Mouse (Mus musculus): ENCODE measurements at regions not wholly inside any gene's neighbourhood (a gene's known extent, or its start where the extent isn't known, plus 50 kb on each side); places are given as distances from the start of the nearest gene placed in this dataset.

DNA sequence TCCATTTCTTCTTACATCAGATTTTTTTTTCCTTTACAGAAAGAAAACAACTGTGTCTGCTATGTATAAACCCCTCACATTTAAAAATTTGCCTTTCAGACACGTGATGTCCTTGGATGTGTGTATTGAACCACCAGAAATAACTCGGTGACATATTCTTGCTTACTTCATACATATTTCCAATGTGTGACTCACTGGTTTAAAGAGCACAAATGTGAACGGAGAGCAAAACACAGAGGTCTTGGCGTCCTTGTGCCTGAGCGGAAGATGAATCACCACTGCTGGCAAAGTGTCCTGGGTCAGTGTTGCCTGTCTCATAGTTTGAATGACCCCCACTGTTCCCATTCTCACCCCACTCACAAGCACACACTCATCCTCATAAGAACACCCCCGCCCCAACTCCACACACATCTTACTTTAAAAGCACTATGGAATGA, 94.0 kb upstream of the Trim52 start:
- Histone ChIP-seq H3K9ac (replicated peaks) (no peak overlapping the region), H3K36me3 (no peaks in the 10 kb centered on the region), H3K27ac (replicated peaks) (no peak overlapping the region), H3K27me3 (no peaks in the 10 kb centered on the region), H3K4me2 (replicated peaks) (no peak overlapping the region), H3K4me3 (no peak overlapping the region), H3K9me3 (no peaks in the 10 kb centered on the region), H3K4me1 (no peaks in the 10 kb centered on the region)
- 85% methylated on average over 6 of the region's 6 CpGs for WGBS
- ATAC-seq (replicated peaks) = no peak

- Histone ChIP-seq H3K4me1 (no peaks in the 10 kb centered on the region), H3K4me2 (replicated peaks) (no peak overlapping the region), H3K9me3 (no peaks in the 10 kb centered on the region), H3K27me3 (no peaks in the 10 kb centered on the region), H3K9ac (replicated peaks) (no peak overlapping the region), H3K36me3 (no peaks in the 10 kb centered on the region), H3K4me3 (no peak overlapping the region), H3K27ac (replicated peaks) (no peak overlapping the region)
- WGBS = 93% methylated on average over 7 of the region's 7 CpGs
- no peak for ATAC-seq (replicated peaks)
Measured at GRCm38 (mm10) chr14:106022806-106023205, 83.2 kb upstream of the Trim52 start.

- no peak for ATAC-seq (replicated peaks)
- H3K27ac ChIP-seq (replicated peaks) = no peak overlapping the region
- 0 out of 2 replicates have a peak, but pooled peaks cover 6% of the 10 kb centered on the region for H3K9me3 ChIP-seq
- WGBS = 88% methylated on average over 4 of the region's 4 CpGs
- H3K9ac ChIP-seq (replicated peaks) = no peak overlapping the region
- H3K27me3 ChIP-seq = no peaks in the 10 kb centered on the region
- no peaks in the 10 kb centered on the region for H3K4me1 ChIP-seq
- H3K4me3 ChIP-seq = no peak overlapping the region
- H3K4me2 ChIP-seq (replicated peaks) = no peak overlapping the region
- H3K36me3 ChIP-seq = no peaks in the 10 kb centered on the region
Measured at GRCm38 (mm10) chr14:106026815-106027214, 79.2 kb upstream of the Trim52 start.

DNA sequence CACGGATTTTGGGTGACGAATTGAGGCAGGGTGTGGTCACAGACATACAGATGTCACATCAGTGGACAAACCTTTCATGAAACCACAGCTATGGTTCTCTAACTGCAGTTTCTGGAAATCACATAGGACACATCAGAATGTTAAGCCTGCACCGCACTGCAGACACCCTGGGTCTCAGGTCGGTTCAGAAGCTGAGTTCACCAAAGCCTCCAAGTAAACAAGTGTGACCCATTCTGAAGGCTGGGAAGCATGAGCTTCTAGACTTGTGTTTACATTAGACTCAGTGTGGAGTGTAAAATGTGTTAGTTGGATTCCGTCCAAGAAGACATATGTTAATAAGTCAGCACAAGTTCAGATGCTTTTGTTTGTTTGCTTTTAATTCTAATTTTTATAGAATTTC, 78.3 kb upstream of the Trim52 start:
- WGBS = 94% methylated on average over 5 of the region's 5 CpGs
- Histone ChIP-seq H3K4me2 (replicated peaks) (no peak overlapping the region), H3K27ac (replicated peaks) (no peak overlapping the region), H3K9ac (replicated peaks) (no peak overlapping the region), H3K27me3 (no peaks in the 10 kb centered on the region), H3K4me3 (no peak overlapping the region), H3K4me1 (no peaks in the 10 kb centered on the region), H3K9me3 (0 out of 2 replicates have a peak, but pooled peaks cover 6% of the 10 kb centered on the region), H3K36me3 (no peaks in the 10 kb centered on the region)
- no peak for ATAC-seq (replicated peaks)

GRCm38 (mm10) chr14:106031094-106031493, 74.9 kb upstream of the Trim52 start:
- H3K27me3 ChIP-seq = no peaks in the 10 kb centered on the region
- no peak overlapping the region for H3K9ac ChIP-seq (replicated peaks)
- H3K4me1 ChIP-seq = no peaks in the 10 kb centered on the region
- H3K36me3 ChIP-seq = no peaks in the 10 kb centered on the region
- no peak overlapping the region for H3K4me2 ChIP-seq (replicated peaks)
- no peak overlapping the region for H3K27ac ChIP-seq (replicated peaks)
- no peak overlapping the region for H3K4me3 ChIP-seq
- 100% methylated on average over 1 of the region's 1 CpGs for WGBS
- ATAC-seq (replicated peaks) = no peak
- 0 out of 2 replicates have a peak, but pooled peaks cover 6% of the 10 kb centered on the region for H3K9me3 ChIP-seq

GRCm38 (mm10) chr14:106033793-106034192, 72.2 kb upstream of the Trim52 start:
- Histone ChIP-seq H3K4me3 (no peak overlapping the region), H3K9ac (replicated peaks) (no peak overlapping the region), H3K4me2 (replicated peaks) (no peak overlapping the region), H3K36me3 (no peaks in the 10 kb centered on the region), H3K27me3 (no peaks in the 10 kb centered on the region), H3K27ac (replicated peaks) (no peak overlapping the region), H3K9me3 (0 out of 2 replicates have a peak, but pooled peaks cover 1% of the 10 kb centered on the region), H3K4me1 (no peaks in the 10 kb centered on the region)
- 89% methylated on average over 2 of the region's 2 CpGs for WGBS
- ATAC-seq (replicated peaks) = no peak

DNA sequence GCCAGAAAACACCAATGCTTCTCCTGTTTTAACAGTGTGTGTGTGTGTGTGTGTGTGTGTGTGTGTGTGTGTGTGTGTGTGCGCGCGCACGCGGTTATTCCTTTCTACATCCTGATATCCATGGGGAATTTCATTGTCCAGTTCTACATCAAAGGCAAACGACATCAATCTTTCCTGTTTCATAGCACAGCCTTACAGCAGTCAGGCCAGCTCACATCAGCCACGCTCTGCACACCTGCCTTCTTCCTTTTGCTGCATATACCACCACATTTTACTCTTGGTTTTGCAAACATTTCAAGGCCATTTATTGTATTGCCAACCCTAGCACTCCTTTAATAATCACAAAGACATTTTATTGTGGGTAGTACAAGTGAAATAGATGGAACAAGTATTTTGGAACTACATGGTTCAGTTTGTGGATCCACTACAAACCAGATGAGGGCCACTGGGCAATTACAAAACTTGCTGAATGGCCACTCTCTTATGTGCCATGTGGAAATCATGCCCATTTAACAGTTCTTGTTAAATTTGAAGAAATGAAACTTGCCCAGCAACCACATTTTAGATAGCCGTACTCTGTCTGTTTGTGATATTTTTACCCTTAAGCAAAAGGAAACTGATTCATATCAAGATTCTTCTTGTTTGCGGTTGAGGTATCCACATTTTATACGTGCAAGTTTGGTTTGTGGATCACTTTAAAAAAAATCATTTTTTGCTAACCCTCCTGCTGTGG, 70.9 kb upstream of the Trim52 start:
- no peaks in the 10 kb centered on the region for H3K36me3 ChIP-seq
- no peak overlapping the region for H3K27ac ChIP-seq (replicated peaks)
- H3K4me1 ChIP-seq = no peaks in the 10 kb centered on the region
- H3K9me3 ChIP-seq = no peaks in the 10 kb centered on the region
- 77% methylated on average over 10 of the region's 10 CpGs for WGBS
- no peak for ATAC-seq (replicated peaks)
- H3K4me3 ChIP-seq = no peak overlapping the region
- no peak overlapping the region for H3K4me2 ChIP-seq (replicated peaks)
- no peaks in the 10 kb centered on the region for H3K27me3 ChIP-seq
- no peak overlapping the region for H3K9ac ChIP-seq (replicated peaks)

GRCm38 (mm10) chr14:106044274-106044673, 61.7 kb upstream of the Trim52 start:
- no peaks in the 10 kb centered on the region for H3K36me3 ChIP-seq
- no peak overlapping the region for H3K27ac ChIP-seq (replicated peaks)
- no peak overlapping the region for H3K4me3 ChIP-seq
- H3K9ac ChIP-seq (replicated peaks) = no peak overlapping the region
- no peaks in the 10 kb centered on the region for H3K9me3 ChIP-seq
- H3K4me2 ChIP-seq (replicated peaks) = no peak overlapping the region
- ATAC-seq (replicated peaks) = no peak
- H3K27me3 ChIP-seq = no peaks in the 10 kb centered on the region
- H3K4me1 ChIP-seq = no peaks in the 10 kb centered on the region
- WGBS = 92% methylated on average over 1 of the region's 1 CpGs

- Histone ChIP-seq H3K9ac (replicated peaks) (no peak overlapping the region), H3K4me1 (no peaks in the 10 kb centered on the region), H3K4me2 (replicated peaks) (no peak overlapping the region), H3K36me3 (no peaks in the 10 kb centered on the region), H3K27ac (replicated peaks) (no peak overlapping the region), H3K4me3 (no peak overlapping the region), H3K27me3 (no peaks in the 10 kb centered on the region), H3K9me3 (no peaks in the 10 kb centered on the region)
- 72% methylated on average over 1 of the region's 1 CpGs for WGBS
- ATAC-seq (replicated peaks) = peak; percentile 66
Measured at GRCm38 (mm10) chr14:106050231-106050630, 55.8 kb upstream of the Trim52 start.

DNA sequence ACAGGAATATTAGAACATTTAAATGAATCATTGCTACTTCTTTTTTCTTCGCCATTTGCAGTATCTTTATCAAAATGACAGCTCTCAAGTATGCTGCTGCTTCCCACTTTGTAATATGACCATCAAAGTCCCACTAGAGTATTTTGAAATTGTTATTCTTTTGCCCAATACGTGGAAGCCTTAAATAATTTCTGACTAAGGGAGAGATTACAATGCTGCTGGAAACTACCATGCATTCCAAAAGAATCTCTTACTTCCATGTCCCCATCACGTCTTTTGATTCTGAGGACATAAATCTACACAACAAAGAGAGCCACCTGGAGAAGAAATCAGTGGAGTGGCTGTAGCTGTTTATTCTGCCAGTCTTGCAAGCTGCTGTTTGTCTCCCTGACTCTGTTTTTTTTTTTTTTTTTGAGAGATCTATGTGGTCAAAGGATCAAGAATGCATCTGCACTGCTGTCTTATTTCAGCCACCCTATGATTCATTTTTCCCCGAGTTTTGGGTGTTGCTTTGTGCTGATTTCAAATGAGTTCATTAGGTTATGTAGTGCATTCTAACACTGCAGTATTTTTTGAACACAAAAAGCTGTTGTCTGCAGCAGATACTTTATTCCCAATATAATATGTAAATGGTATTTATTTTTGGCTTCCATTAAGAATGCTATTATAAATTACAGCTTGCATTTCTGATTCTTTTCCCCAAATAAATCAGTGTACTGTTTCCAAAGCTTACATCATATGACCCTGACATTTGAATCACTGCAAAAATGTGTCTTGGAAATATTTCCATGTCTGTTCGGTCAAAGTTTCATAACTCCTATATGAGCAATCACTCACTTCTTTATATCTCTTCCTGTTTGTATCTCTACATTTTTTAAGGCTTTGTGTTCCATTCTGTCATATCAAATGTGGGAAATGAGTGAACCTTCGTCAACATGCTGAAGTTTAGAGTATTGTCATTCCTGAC, 53.1 kb upstream of the Trim52 start:
- no peak for ATAC-seq (replicated peaks)
- WGBS = 65% methylated on average over 6 of the region's 6 CpGs

More for the DNA sequence above, 53.1 kb upstream of the Trim52 start:
- Histone ChIP-seq H3K36me3 (no peaks in the 10 kb centered on the region), H3K27me3 (no peaks in the 10 kb centered on the region), H3K4me1 (no peaks in the 10 kb centered on the region), H3K9me3 (no peaks in the 10 kb centered on the region), H3K4me3 (no peak overlapping the region), H3K9ac (replicated peaks) (no peak overlapping the region), H3K4me2 (replicated peaks) (no peak overlapping the region), H3K27ac (replicated peaks) (no peak overlapping the region)

Data from forebrain, embryonic 15.5 days (tissue).